Mouse (Mus musculus) heart, adult 2 months (tissue): ENCODE results near the gene Arhgap35.

Experiments used
- CTCF ChIP-seq: fragments of 200-600 bp; IDR thresholded peaks from 2 replicates; pipeline ENCODE4 v1.8.1; 2022; ENCODE audit warnings: antibody characterized with exemption, mild to moderate bottlenecking, moderate library complexity
- EP300 ChIP-seq: fragments of 200-500 bp; IDR thresholded peaks from 2 replicates; pipeline ENCODE4 v1.6.1; 2011; ENCODE audit warnings: low read depth, low read length, control low read depth; ENCODE audit not compliant: insufficient read depth
- POLR2A ChIP-seq: fragments of 200-500 bp; IDR thresholded peaks from 2 replicates; pipeline ENCODE4 v1.6.1; 2011; ENCODE audit warnings: mild to moderate bottlenecking, low read depth, low read length, control low read depth; ENCODE audit not compliant: insufficient read depth

DNA sequence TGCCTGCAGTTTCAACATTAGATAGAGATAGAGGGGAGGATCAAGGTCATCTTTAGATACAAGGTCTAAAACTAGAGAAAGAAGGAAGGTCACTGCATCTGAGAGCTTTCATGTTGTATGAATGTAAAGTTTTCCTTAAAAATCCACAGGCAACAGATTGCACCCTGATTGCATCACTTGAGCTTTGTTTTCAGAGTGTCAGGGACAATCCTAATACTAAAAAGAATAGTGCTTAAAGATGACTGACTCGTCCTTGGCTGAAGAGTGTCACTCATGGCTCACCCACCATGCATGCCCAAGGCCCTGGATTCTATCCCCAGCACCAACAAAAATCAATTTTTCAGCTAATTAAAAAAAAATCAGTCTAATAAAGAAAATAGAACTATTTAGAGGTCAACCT, 23.5 kb downstream of the Arhgap35 start:
- no peak for TF ChIP-seq POLR2A
- TF ChIP-seq CTCF: no peak
- no peak for TF ChIP-seq EP300
